Comparison of ENCODE assay signal across 8 mouse cellular contexts in genomic region chr19:3388629-3389057, GRCm38 (mm10). TPM values are rescaled to one million over a fixed set of nuclear protein-coding genes. Genes with fewer than 3 reads are reported as not detected.
DNase-seq lines count a peak whose midpoint lies in the region; ATAC-seq lines count a peak whose summit lies in the region.

Gene Tesmin, plus strand, starts transcription at chr19:3388857.

- peaks cover 15% of the 10 kb centered on the region; the same call in 1 of the 2 replicates for H3K36me3 ChIP-seq in intestine, embryonic 14.5 days (ENCODE audit: control insufficient read depth, insufficient read depth, low read length)

- DNase-seq in adrenal gland, adult 8-10 months, result peak; percentile 88
- DNase-seq in embryo, embryonic 11.5 days (ENCODE audit: low read depth, low spot score), result peak; percentile 64
- peak; percentile 80 for DNase-seq in gastrocnemius, postnatal 25 days
- peak; percentile 89 for DNase-seq in intestine, embryonic 14.5 days (ENCODE audit: low spot score)
- DNase-seq in left cerebral cortex, postnatal 10 days (ENCODE audit: extremely low spot score in 1 of 2, low spot score in 2 of 2), result peak; percentile 82 to 97
- DNase-seq in right cerebral cortex, postnatal 10 days (ENCODE audit: low spot score in 2 of 2), result peak; percentile 91 to 94
- peak; percentile 87 for DNase-seq in urinary bladder, postnatal 14 days (ENCODE audit: low spot score)

- H3K4me1 ChIP-seq in intestine, embryonic 14.5 days (replicated peaks; ENCODE audit: control insufficient read depth, insufficient read depth, low read length), result 0 out of 2 replicates have a peak, but pooled peaks cover 3% of the 10 kb centered on the region

- no peak within 1 kb of the TSS for H3K27ac ChIP-seq in intestine, embryonic 14.5 days (ENCODE audit: low read depth)

- peak within 1 kb of the TSS; percentile 41 for H3K4me3 ChIP-seq in intestine, embryonic 14.5 days (ENCODE audit: low read depth, low read length)

- H3K27me3 ChIP-seq in intestine, embryonic 14.5 days (replicated peaks; ENCODE audit: control insufficient read depth, insufficient read depth, low read length), result no peaks in the 10 kb centered on the region

- peak within 1 kb of the TSS; percentile 84 for H3K4me2 ChIP-seq in intestine, embryonic 14.5 days (ENCODE audit: low read length)

- H3K9ac ChIP-seq in intestine, embryonic 14.5 days (ENCODE audit: low read length), result peak within 1 kb of the TSS; percentile 51

- peak; percentile 78 for ATAC-seq in intestine, embryonic 14.5 days (replicated peaks; ENCODE audit: low FRiP score, low TSS enrichment, low read depth)
- peak; percentile 75 for ATAC-seq in megakaryocyte progenitor cell, adult 5-6 weeks (replicated peaks; ENCODE audit: poor library complexity)

- 2% methylated on average over 33 of the region's 33 CpGs for WGBS in intestine, embryonic 14.5 days

- intact Hi-C loops in left cerebral cortex, postnatal 10 days (cut with DNase I), result loop anchor here (5.0 kb wide), 1 partner anchor 64 kb away; no protein-coding TSS in a partner anchor

- no peaks in the 10 kb centered on the region for H3K9me3 ChIP-seq in intestine, embryonic 14.5 days (ENCODE audit: control insufficient read depth, low read length)

RNA-seq across cellular contexts. Expression of gene Tesmin, which starts in this region (rescaled TPM):
- total RNA-seq in adrenal gland, adult 8-10 months (2022), result under 1 TPM; 0.23 to 0.91 (median 0.31) TPM
- under 1 TPM; 0.43 to 0.80 TPM for total RNA-seq in gastrocnemius, postnatal 25 days (2021)
- polyA plus RNA-seq in intestine, embryonic 14.5 days (2014; fragmentation: Nextera tagmentation; extraction: Ambion mirVana), result 0.16 and 0.51 TPM in 2 replicates
- total RNA-seq in left cerebral cortex, postnatal 10 days (2021), result under 1 TPM; 0.30 to 0.41 TPM
- total RNA-seq in megakaryocyte progenitor cell, adult 5-6 weeks (2015), result 1.5 and 1.7 TPM in 2 replicates
- 0.10 and 1.1 TPM in 2 replicates for total RNA-seq in megakaryocyte progenitor cell, adult 5-6 weeks (2017)

Comparison
In these comparisons a context has a peak if more than half of its experiments do, and no peak if none do; other contexts are left out.
1. Peak in DNase-seq in adrenal gland, adult 8-10 months; RNA of the gene not detected or under 1 TPM.
2. Peak in DNase-seq in gastrocnemius, postnatal 25 days; RNA of the gene not detected or under 1 TPM.
3. Peak in DNase-seq, ATAC-seq, H3K4me3 ChIP-seq, H3K9ac ChIP-seq and H3K4me2 ChIP-seq in intestine, embryonic 14.5 days; RNA of the gene not detected or under 1 TPM.
4. Peak in DNase-seq in left cerebral cortex, postnatal 10 days; RNA of the gene not detected or under 1 TPM.